Mouse (Mus musculus): ENCODE measurements around the gene Tango6. TPM values are rescaled to one million over a fixed set of nuclear protein-coding genes. Genes with fewer than 3 reads are reported as not detected.

Tango6 gene
- total and polyA plus RNA-seq, 3 experiments: 2.9 to 6.4 (median 4.5) TPM

- Histone ChIP-seq H3K9ac (ENCODE audit: insufficient read depth, low read depth) (peak overlapping the region; percentile 24; the same call in 1 of the 2 replicates), H3K4me3 (replicated peaks in 1 of 3; ENCODE audit: low read depth in 2 of 3, low read length in 2 of 3, poor library complexity in 1 of 3) (peak overlapping the region in 2 of 3 experiments; percentile 12 to 20), H3K27ac (ENCODE audit: insufficient read depth, low read depth) (peak overlapping the region; percentile 92), H3K36me3 (replicated peaks in 1 of 2; ENCODE audit: control insufficient read depth in 1 of 2, insufficient read depth in 1 of 2, low read length in 1 of 2) (peaks cover 2 to 37% of the 10 kb centered on the region in 2 experiments), H3K4me1 (ENCODE audit: control insufficient read depth in 1 of 2, insufficient read depth in 2 of 2) (peaks cover 8 to 64% of the 10 kb centered on the region in 2 experiments), H3K4me2 (ENCODE audit: insufficient read depth, low read depth, poor library complexity, severe bottlenecking) (peak overlapping the region; percentile 88), H3K79me2 (replicated peaks; ENCODE audit: control insufficient read depth, extremely low read depth, insufficient read depth, poor library complexity, severe bottlenecking) (no peaks in the 10 kb centered on the region), H3K9me3 (replicated peaks; ENCODE audit: low read length) (peaks cover 2% of the 10 kb centered on the region), H3K27me3 (replicated peaks) (no peaks in the 10 kb centered on the region)
- TF ChIP-seq EP300 (IDR thresholded peaks at IDR 0.05; ENCODE audit: low read length) (peak; percentile 85), BHLHE40 (IDR thresholded peaks at IDR 0.05; ENCODE audit: low read depth, low read length) (peak; percentile 75), CHD1 (IDR thresholded peaks at IDR 0.05; ENCODE audit: low read depth, low read length) (0 out of 2 replicates have a peak, but pooled peaks have one; percentile 36), POLR2A (IDR thresholded peaks at IDR 0.05; ENCODE audit: low read depth, low read length) (no peak), ZNF384 (IDR thresholded peaks at IDR 0.05; ENCODE audit: low read depth, low read length) (peak; percentile 97), CHD2 (IDR thresholded peaks at IDR 0.05; ENCODE audit: low read length) (0 out of 2 replicates have a peak, but pooled peaks have one; percentile 17), ELF1 (IDR thresholded peaks at IDR 0.05; ENCODE audit: low read depth, low read length) (peak; percentile 59), MAZ (IDR thresholded peaks at IDR 0.05; ENCODE audit: low read depth, low read length) (0 out of 2 replicates have a peak, but pooled peaks have one; percentile 7), MEF2A (IDR thresholded peaks at IDR 0.05; ENCODE audit: borderline replicate concordance, low read depth, low read length) (peak; percentile 46), MXI1 (IDR thresholded peaks at IDR 0.05; ENCODE audit: low read depth, low read length) (no peak; the same call in 1 of the 2 replicates), RCOR1 (conservative IDR thresholded peaks at IDR 0.05; ENCODE audit: low read depth, low read length) (0 out of 2 replicates have a peak, but pooled peaks have one; percentile 48), SIN3A (IDR thresholded peaks at IDR 0.05; ENCODE audit: low read length) (peak; percentile 63; the same call in 1 of the 2 replicates), E2F4 (IDR thresholded peaks at IDR 0.05; ENCODE audit: insufficient replicate concordance, low read depth, low read length) (no peak), ZMIZ1 (IDR thresholded peaks at IDR 0.05; ENCODE audit: low read depth, low read length) (no peak), NRF1 (IDR thresholded peaks at IDR 0.05; ENCODE audit: low read depth, low read length) (peak; percentile 15; the same call in 1 of the 2 replicates), GABPA (IDR thresholded peaks at IDR 0.05; ENCODE audit: insufficient replicate concordance, low read depth, low read length) (no peak), CTCF (conservative IDR thresholded peaks at IDR 0.05 in 1 of 2, IDR thresholded peaks at IDR 0.05 in 1 of 2; ENCODE audit: low read depth in 2 of 2, low read length in 2 of 2) (no peak), MAX (IDR thresholded peaks at IDR 0.05; ENCODE audit: low read length) (peak; percentile 19; the same call in 1 of the 2 replicates), ZC3H11A (IDR thresholded peaks at IDR 0.05; ENCODE audit: low read depth, low read length) (no peak), MAFK (IDR thresholded peaks at IDR 0.05; ENCODE audit: insufficient replicate concordance, low read length) (0 out of 2 replicates have a peak, but pooled peaks have one; percentile 22), ETS1 (conservative IDR thresholded peaks at IDR 0.05; ENCODE audit: low read depth, low read length) (no peak), HCFC1 (IDR thresholded peaks at IDR 0.05; ENCODE audit: low read depth, low read length) (no peak), IRF4 (IDR thresholded peaks at IDR 0.05; ENCODE audit: low read depth, low read length) (peak; percentile 86), RAD21 (IDR thresholded peaks at IDR 0.05; ENCODE audit: low read depth, low read length) (no peak), JUND (conservative IDR thresholded peaks at IDR 0.05; ENCODE audit: low read depth, low read length) (peak; percentile 87), UBTF (IDR thresholded peaks at IDR 0.05; ENCODE audit: low read depth, low read length) (peak; percentile 48; the same call in 1 of the 2 replicates), USF1 (IDR thresholded peaks at IDR 0.05; ENCODE audit: low read depth, low read length) (no peak), SMC3 (IDR thresholded peaks at IDR 0.05; ENCODE audit: low read depth, low read length) (no peak), NELFE (IDR thresholded peaks at IDR 0.05; ENCODE audit: low read depth, low read length) (no peak), MYC (IDR thresholded peaks at IDR 0.05; ENCODE audit: low read depth, low read length) (peak; percentile 53; the same call in 1 of the 2 replicates), ZKSCAN1 (IDR thresholded peaks at IDR 0.05; ENCODE audit: borderline replicate concordance, low read depth, low read length) (no peak)
- DNase-seq (ENCODE audit: extremely low read depth): peak; percentile 86
- dilution Hi-C loops (cut with MboI; ENCODE audit: extremely low pct_ligation_motif_present, extremely low pct_unique_long_range_greater_than_20kb, low sequenced_read_pairs): no loop called here
- in situ Hi-C loops (cut with MboI; ENCODE audit: low pct_ligation_motif_present, low pct_unique_long_range_greater_than_20kb, low sequenced_read_pairs): no loop called here
Measured at GRCm38 (mm10) chr8:106736861-106737662, 54.2 kb downstream of the Tango6 start.

All from CH12.LX (cell line).